Mouse (Mus musculus) neutrophil, adult 5-6 weeks (primary cell): ENCODE data around the gene Timm13. TPM values are rescaled to one million over a fixed set of nuclear protein-coding genes. Genes with fewer than 3 reads are reported as not detected.

Experiments
- ATAC-seq: fragments of 151-379, 151-347 bp; 2 replicates; pipeline ENCODE4 v1.8.0; 2017; ENCODE audit warnings: mild to moderate bottlenecking, moderate TSS enrichment; ENCODE audit not compliant: insufficient number of reproducible peaks, poor library complexity, low FRiP score, severe bottlenecking; ENCODE audit errors: extremely low read depth
- total RNA-seq: library from RNA; stranded (forward); fragments of 200-1000 nt; gene quantifications from 2 replicates; pipeline ENCODE4 v1.2.3, GENCODE M21; 2017

Gene Timm13
- total RNA-seq, 1 experiment from 2014 or later: 15.1 TPM

DNA sequence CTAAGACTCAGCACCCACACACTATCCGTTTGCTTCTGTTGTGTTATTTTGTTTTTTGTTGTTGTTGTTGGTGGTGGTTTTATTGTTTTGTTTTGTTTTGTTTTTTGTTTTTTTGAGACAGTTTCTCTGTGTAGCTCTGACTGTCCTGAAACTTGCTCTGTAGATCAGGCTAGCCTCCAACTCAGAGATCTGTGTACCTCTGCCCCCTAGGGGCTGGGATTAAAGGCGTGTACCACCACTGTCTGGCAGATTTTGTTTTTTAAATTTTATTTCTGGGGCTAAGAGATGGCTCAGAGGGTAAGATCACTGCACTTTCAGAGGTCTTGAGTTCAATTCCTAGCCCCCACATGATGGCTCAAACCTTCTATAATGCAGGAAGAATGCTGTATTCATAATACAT, 19.9 kb downstream of the Timm13 start:
- no peak for ATAC-seq

GRCm38 (mm10) chr10:80880131-80880641, 20.6 kb downstream of the Timm13 start:
- ATAC-seq: peak; percentile 71

DNA sequence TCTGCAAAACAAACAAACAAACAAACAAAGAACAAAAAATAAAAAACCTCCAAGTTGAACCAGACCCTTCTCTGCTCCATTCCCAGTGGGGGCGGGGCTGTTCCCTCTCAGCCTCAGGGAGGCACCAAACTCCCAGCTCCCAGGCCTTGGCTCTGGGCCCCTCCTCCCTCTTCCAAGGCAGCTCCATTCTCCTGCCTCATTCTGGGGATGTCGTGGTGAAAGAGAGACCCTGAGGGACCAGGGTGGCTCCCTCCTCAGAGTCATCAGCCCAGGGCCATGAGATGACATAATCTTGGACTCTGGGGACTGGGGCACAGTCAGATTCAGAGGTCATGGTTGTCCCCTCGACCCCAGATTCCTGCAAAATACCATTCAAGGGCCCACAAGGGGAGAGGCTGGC, 24.2 kb downstream of the Timm13 start:
- no peak for ATAC-seq

DNA sequence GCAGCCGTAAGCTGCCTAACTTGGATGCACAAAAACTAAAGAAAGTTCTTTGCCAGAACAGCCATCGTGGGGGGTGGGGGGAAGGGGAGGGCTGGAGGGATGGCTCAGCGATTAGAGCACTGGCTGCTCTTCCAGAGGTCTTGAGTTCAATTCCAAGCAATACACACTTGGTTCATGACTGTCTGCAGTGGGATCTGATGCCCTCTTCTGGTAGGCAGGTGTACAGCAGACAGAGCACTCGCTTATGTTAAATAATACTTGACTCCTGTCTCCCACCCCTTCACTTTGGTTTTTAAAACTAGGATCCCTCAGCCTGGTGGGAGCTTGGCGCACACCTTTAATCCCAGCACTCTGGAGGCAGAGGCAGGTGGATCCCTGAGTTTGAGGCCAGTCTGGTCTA, 24.7 kb downstream of the Timm13 start:
- ATAC-seq: peak; percentile 63

GRCm38 (mm10) chr10:80874035-80874434, 26.7 kb downstream of the Timm13 start:
- no peak for ATAC-seq

- no peak for ATAC-seq
These were observed 29.2 kb downstream of the Timm13 start, which contains the start of gene Tmprss9 for GRCm38 (mm10) chr10:80871581-80871980. Gene Tmprss9, plus strand, starts transcription at chr10:80871848.

DNA sequence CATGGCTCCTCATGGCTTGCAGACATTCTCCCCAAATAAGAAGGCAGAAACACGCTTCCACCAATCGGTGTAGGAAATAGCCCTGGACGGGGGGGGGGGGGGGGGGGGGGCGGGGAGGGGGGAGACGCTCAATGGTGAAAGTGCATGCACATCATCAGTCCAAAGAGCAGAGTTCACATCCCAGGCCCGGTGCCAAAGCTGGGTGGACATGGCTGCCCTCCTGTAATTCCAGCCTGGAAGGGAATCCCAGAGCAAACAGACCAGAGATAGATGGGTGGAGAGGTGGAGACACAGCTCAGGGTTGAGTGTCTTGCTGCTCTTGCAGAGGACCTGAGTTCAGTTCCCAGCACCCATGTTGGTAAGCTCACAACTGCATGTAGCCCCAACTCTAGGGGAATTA, 29.8 kb downstream of the Timm13 start:
- no peak for ATAC-seq

DNA sequence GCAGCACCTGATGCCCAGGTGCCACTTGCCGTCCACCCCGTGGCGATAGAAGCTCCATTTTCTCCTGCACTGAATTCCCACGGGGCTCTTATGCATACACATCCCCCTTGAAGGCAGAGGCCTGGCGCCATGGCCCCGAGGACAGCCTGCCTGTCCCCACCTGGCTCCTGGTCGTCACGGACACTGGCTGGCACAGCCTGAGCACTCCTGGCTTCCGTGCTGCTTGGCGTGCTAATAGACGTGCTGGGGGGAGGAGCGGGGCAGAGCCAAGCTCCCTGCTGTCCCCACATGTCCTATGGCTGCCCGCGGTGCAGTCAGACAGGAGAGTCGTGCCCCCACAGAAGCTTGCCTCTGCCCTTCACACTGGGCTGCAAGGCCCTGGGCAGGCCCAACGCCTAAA, 36.3 kb downstream of the Timm13 start:
- ATAC-seq: no peak

DNA sequence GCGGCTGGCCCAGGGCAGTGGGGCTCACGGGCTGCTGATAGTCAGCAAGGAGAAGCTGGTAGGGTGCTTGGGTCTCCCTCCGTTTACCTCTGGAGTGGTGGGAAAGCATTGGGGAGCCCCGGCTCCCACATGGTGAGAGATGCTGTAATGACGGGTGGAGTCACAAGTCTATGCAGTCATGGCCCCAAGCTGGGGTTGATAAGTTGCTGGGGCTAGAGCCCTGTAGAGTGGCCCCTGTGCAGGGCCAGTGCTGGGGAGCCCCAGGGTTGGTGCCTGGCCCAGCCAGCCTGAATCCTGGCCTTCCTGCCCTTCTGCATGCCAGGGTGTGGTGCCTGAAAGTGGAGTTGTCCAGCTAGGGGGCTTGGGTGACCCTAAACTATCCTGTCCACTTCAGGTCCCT, 38.5 kb downstream of the Timm13 start:
- ATAC-seq: no peak

- ATAC-seq: no peak
These were observed 42.3 kb downstream of the Timm13 start for GRCm38 (mm10) chr10:80858350-80858935.

GRCm38 (mm10) chr10:80857848-80858247, 42.9 kb downstream of the Timm13 start:
- ATAC-seq: no peak

GRCm38 (mm10) chr10:80857386-80857785, 43.4 kb downstream of the Timm13 start:
- no peak for ATAC-seq

DNA sequence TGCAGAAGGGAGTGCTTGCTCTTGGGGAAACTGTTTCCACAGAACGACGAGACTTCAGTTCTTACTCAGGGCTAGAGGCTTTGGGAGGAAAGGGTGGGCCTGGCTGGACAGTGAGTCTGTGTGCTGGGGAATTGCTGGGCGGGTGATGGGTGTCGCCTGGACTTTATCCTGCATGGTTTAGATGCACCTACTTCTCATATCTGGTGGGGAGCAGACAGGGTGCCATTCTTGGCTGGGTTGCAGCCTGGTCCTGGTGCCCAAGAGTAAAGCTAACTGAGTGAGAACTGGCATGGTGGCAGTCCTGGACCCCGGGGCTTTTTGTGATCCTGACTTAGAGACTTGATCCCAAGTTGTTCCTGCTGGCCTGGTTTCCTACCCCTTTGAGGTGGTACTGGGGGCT, 43.9 kb downstream of the Timm13 start:
- no peak for ATAC-seq

DNA sequence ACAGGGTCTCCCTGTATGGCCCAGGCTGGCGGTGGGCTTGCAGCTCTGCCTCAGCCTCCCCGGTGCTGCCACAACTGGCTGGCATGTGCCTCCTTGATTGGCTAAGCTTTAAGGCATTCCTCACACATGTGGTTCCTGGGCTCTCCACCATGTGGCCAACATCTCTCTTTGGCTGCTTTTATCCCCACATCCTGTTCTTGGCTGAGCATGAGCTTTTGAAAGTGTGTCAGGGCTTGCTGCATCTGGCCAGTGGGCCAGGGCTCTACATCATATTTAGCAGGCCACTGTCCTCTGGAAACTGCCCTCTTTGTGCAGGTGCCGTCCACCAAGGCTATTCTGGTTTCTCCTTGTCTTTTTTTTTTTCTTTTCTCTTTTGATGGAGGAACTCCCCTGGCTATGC, 44.5 kb downstream of the Timm13 start:
- ATAC-seq: no peak

GRCm38 (mm10) chr10:80855749-80856073, 45.1 kb downstream of the Timm13 start:
- ATAC-seq: no peak

DNA sequence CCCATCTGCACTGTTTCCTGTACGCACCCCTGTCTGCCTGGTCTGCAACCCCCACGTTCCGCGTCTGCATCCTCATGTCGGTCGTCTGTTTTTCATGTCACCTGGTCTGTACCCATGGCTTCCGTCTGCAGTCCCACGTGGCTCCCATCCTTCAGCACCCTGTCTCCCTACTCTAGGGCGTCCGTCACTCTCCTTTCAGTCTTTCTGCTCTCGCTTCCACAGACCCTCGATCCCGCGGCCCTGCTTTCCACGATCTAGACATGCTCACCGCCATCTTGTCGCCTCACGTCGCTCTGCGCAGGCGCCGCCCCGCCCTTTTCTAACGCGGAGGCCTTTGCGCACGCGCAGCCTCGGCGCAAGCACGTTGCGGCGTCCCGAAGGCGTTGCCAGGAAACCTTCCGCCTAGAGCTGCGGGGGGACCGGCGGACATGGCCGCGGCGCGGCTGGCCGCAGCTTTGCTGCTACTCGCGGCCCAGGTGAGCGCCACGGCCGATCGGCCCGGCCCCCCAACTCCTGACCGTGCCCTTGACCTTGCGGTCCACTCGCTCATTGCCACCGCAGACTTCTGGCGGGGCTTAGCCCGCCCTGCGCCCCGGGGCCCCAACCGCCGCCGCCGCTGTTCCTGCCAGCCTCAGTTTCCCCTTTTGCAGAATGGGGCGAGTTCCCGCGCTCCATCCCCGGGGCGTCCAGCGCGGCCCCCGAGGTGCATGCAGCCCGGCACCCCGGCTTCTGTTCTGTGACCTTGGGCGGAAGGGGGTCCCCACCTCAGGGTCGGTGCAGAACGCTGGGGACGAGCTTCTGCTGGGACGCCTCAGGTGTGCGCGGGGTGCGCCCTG, 45.6 kb downstream of the Timm13 start, which contains the start of the genes Lsm7 and Sppl2b:
Gene Lsm7 (minus strand): TSS at position 297 of the 836 bp plus-strand sequence.
Gene Sppl2b (plus strand): TSS at position 363 of the 836 bp plus-strand sequence.
- ATAC-seq: peak; percentile 77

Other genes with a start within 250 kb of the Timm13 start
- gene Btbd2, start 243.9 kb downstream of the Timm13 start, total RNA-seq: 21.4 and 22.8 TPM in 2 replicates
- gene Mknk2, start 222.9 kb downstream of the Timm13 start, total RNA-seq: 105 and 113 TPM in 2 replicates
- 171 and 197 TPM in 2 replicates for gene Mob3a, start 199.0 kb downstream of the Timm13 start, total RNA-seq
- 32.9 and 46.6 TPM in 2 replicates for gene Izumo4, start 198.8 kb downstream of the Timm13 start, total RNA-seq
- gene Ap3d1, start 158.7 kb downstream of the Timm13 start, total RNA-seq: 142 and 173 TPM in 2 replicates
- 18.0 and 21.4 TPM in 2 replicates for gene Dot1l, start 145.8 kb downstream of the Timm13 start, total RNA-seq
- 15.5 and 20.4 TPM in 2 replicates for gene Sf3a2, start 102.8 kb downstream of the Timm13 start, total RNA-seq
- gene Plekhj1, start 102.3 kb downstream of the Timm13 start, total RNA-seq: 50.4 and 52.8 TPM in 2 replicates
- 0.81 TPM in 1 of 2 replicates, not detected in the other for gene Amh, start 95.7 kb downstream of the Timm13 start, total RNA-seq
- not detected in 2 replicates for gene Jsrp1, start 87.5 kb downstream of the Timm13 start, total RNA-seq
- gene Oaz1, start 74.3 kb downstream of the Timm13 start, total RNA-seq: 227 and 271 TPM in 2 replicates
- gene Lingo3, start 56.9 kb downstream of the Timm13 start, total RNA-seq: not detected in 2 replicates
- gene Lsm7, start 45.8 kb downstream of the Timm13 start, total RNA-seq: 50.7 and 60.8 TPM in 2 replicates
- gene Sppl2b, start 45.7 kb downstream of the Timm13 start, total RNA-seq: 13.3 and 20.7 TPM in 2 replicates
- not detected in 2 replicates for gene Tmprss9, start 29.1 kb downstream of the Timm13 start, total RNA-seq
- gene Lmnb2, start 17.3 kb upstream of the Timm13 start, total RNA-seq: 8.0 and 11.8 TPM in 2 replicates
- gene Gadd45b, start 29.1 kb upstream of the Timm13 start, total RNA-seq: 59.9 and 63.2 TPM in 2 replicates
- gene Gng7, start 114.0 kb upstream of the Timm13 start, total RNA-seq: not detected in 2 replicates
- not detected in 2 replicates for gene Diras1, start 124.7 kb upstream of the Timm13 start, total RNA-seq
- gene Slc39a3, start 136.5 kb upstream of the Timm13 start, total RNA-seq: 8.6 and 19.5 TPM in 2 replicates
- 59.2 and 64.5 TPM in 2 replicates for gene Sgta, start 159.2 kb upstream of the Timm13 start, total RNA-seq
- gene Thop1, start 169.1 kb upstream of the Timm13 start, total RNA-seq: 1.5 and 4.5 TPM in 2 replicates
- 0.23 TPM in 1 of 2 replicates, not detected in the other for gene Creb3l3, start 197.9 kb upstream of the Timm13 start, total RNA-seq
- gene Map2k2, start 204.9 kb upstream of the Timm13 start, total RNA-seq: 91.5 and 96.6 TPM in 2 replicates
- gene Zbtb7a, start 234.3 kb upstream of the Timm13 start, total RNA-seq: 28.7 and 31.1 TPM in 2 replicates